Mouse (Mus musculus): ENCODE measurements around the gene Camk1d.
A peak's percentile ranks its signal among the peaks of the same experiment; 100 is the strongest.

The Camk1d gene

DNA sequence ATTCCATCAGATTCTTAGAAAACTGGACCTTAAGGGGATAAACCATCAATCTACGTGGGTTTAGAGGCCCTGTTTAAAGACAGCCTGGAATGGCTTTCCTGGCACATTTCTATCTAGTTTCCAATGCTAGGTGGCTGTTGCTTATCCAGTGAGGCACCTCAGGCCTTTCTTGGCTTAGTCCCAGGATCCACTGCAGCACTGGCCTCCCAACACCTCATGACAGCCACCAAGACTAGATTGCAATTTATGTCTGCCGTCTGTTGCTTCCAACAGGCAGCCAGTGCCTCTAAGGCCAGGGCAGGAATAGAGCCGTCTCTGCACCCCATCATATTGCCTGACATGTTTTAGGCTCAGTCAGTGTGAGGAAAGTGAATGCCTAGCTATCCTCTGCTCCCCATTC is 389.5 kb downstream of the Camk1d start:
- DNase-seq (ENCODE audit: low read depth, low spot score): no peak

DNA sequence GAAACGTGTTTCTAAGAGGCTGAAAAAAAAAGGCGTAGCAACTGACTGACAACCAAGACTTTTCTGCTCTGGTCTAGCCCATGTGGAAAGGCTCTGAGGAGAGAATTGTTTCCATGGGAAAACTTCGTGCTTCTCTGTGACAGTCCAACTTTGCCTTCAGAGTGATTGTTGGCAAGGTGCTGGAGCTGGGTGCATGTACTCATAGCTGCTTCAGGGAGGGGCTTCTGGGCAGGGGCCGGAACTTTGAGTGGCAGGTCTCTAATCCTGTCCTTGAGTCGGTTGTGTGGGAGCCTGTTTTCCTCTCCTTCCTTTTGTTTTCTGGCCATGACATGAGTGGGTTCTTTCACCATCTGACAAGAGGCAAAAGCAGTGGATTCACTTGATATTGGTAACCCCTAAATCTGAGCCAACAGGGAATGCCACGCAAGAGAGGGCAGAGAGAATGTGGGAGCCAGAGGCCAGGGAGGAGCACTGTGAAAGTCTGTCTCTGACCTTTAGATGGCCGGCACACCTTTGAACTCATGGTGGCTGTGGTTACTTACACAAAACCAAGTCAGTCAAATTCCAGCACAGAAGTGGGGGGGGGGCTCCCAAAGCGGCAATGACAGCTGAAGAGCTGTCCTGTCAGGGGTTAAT is 392.5 kb downstream of the Camk1d start:
- no peak for DNase-seq (ENCODE audit: low read depth, low spot score)

DNA sequence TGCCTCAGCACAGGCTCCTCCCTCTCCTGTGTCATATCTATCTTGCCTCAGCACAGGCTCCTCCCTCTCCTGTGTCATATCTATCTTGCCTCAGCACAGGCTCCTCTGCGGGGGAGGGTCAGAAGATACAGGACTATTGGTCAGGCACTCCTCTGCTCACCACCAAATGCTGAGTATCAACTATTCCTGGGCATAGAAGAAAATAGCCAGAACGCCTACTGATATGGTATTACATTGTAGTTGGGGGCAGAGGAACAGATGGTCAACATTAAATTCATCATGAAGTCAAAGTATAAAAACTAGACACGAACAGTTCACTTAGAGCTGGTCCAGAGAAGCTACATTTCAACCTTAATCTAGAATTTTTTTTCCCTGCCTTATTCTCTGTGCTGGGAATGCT is 395.2 kb downstream of the Camk1d start:
- no peak for DNase-seq (ENCODE audit: low read depth, low spot score)

DNA sequence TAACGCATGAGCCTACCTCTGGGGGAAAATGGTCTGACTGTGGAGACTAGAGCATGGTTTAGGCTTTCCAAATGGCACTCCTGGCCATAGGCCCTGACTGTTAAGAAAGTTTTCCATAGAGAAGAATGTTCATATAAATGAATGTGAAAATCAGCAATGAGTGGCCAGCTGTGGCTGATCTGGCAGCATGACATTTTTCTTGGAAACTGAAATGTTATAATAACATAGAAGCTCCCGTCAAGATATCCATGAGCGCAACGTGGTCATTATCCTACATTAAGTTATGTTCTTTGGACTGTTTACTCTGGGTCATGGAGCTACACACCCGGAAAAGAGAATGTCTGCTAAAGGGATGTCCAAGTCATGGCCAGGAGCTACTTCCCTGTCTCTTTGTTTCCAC is 397.6 kb downstream of the Camk1d start:
- DNase-seq (ENCODE audit: low read depth, low spot score): no peak

DNA sequence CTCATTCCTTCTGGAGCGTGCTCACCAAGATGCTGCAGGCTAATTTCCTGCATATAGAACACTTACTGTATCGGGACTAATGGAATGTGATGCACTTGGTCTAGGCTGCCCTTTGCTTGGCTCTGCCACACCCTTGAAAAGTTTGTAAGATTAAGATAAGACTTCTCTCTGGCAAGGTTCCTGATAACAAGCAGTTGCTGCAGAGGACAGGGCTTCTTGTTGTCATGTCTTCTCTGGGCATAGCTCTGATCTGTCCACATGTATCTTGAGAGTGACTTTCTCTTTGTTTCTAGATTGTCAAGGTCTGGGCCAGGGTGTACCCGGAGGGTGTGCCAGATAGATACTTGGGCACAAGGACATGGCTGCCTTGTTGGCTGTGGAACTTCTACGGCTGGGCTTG is 398.1 kb downstream of the Camk1d start:
- DNase-seq (ENCODE audit: low read depth, low spot score): no peak

DNA sequence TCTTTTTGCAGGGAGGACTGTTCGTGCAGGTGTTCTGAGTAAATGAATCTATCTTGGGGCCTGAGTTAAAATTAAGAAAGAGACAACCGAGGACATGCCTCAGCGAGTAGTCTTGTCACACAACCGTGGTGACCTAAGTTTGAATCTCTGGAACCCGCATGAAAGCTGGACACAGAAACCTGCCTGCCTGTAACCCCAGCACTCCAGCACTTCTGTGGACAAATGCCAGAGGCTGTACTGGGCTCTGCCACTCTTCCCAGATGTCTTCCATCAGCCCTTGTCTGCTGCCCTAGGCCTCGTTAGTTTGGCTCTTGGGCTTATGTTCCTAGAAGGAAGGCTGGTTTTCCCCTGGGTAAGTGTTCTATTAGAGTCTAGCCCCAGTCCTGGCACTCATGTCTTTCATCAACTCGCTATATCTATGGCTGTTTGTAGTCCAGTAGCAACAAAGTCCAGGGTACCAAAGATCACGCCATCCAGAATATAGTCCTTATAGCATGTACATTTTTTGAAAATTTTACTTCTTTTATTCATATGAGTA is 399.0 kb downstream of the Camk1d start:
- DNase-seq (ENCODE audit: low read depth, low spot score): no peak

DNA sequence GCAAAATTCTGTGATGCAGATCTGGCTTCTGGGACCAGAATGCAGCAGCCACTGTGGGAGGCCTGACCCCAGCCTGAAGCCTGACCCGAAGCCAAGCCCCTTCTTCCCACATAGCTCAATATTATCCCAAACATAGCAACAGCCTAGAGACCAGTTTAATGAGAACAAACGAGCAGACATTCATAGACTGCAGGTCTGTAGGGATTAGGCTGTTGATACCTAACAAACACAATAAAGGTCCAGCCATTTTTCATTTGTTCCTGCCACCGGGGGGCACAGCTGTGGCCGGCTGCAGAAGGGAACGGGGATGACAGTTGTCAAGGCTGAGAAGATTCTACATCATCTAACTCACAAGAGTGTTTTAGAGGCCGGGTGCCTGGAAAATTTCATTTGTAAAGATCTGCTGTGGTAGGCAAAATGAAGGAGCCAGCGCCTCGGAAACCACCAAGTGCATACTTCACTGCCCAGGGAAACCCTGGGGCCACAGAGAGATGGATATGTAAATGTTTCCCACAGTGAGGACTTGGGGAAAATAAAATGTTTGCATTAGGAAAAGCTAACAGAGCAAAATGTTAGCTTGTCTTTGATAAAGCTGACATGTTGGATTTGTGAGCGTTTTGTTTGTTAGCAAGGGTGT is 399.7 kb downstream of the Camk1d start:
- DNase-seq (ENCODE audit: low read depth, low spot score): peak; percentile 20

DNA sequence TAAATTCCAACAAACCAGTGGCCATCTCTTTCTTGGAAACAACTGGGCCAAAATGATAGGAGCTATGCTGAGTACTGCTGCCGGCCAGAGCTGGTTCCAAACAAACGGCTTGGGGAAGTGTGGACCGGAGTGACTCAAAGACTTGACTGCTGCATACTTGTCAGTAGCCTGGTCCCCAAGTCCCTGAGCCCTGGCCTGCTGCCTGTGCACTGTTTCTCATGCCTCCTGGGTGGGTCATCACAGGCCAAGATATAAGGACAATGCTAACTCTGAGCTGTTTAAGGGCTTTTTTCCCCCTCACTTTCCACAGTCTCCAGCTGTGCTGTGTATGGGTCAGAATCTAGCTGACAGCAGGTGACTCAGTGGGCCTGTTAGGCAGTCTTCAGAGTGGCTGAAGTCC is 409.2 kb downstream of the Camk1d start:
- DNase-seq (ENCODE audit: low read depth, low spot score): no peak

DNA sequence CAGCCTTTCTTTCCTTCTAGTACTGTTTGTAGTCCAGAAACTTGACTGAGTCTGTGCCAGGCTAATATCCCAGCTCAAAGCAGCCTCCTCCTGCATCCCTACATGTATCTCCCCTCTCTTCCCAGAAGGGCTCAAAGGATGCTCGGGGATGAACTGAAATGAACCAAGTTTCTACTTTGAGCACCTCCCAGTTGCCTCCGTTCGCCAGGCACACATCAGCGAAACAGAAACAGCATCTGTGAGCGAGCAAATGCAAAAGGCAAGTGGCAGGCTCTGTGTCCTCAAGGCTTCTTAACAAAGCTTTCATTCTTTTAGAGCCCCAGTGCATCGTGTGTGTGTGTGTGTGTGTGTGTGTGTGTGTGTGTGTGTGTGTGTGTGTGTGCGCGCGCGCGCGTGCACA is 409.9 kb downstream of the Camk1d start:
- DNase-seq (ENCODE audit: low read depth, low spot score): no peak

DNA sequence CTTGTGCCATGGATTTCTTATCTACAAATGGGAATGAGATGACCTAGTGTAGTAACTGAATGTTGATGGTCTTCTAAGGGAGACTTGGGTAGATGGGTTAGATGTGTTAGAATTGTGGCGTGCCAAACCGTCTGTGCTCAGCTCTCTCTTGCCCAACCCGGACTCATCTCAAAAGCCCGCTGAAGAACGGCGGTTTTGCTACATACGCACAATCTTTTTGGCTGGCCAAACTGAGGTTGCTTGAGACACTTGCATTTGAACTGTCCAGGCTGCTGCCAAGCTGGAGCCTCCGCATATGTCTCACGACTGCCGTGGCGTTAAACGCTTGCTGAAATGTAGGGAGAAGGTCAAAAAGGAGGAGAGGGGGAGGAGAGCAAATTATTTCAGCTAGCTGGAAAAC is 413.0 kb downstream of the Camk1d start:
- DNase-seq (ENCODE audit: low read depth, low spot score): no peak

DNA sequence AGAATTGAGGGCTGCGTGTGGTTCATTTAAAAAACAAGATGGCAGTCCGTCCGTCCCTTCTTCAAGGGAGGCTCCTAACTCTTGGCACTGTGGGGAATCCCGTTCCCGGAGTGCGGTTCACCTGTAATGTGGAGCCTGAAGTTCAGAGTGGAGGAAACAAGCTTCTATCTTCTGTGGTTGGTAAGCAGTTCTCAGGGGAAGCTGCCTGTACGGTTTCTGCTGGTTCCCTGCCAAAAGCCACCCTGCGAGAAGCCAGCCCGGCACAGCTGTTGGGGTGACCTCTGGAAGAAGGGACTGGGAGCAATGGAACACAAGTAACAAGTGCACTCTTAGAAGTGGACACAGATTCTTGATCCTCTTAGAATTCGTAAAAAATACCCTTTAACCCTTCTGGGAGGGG is 416.2 kb downstream of the Camk1d start:
- no peak for DNase-seq (ENCODE audit: low read depth, low spot score)

DNA sequence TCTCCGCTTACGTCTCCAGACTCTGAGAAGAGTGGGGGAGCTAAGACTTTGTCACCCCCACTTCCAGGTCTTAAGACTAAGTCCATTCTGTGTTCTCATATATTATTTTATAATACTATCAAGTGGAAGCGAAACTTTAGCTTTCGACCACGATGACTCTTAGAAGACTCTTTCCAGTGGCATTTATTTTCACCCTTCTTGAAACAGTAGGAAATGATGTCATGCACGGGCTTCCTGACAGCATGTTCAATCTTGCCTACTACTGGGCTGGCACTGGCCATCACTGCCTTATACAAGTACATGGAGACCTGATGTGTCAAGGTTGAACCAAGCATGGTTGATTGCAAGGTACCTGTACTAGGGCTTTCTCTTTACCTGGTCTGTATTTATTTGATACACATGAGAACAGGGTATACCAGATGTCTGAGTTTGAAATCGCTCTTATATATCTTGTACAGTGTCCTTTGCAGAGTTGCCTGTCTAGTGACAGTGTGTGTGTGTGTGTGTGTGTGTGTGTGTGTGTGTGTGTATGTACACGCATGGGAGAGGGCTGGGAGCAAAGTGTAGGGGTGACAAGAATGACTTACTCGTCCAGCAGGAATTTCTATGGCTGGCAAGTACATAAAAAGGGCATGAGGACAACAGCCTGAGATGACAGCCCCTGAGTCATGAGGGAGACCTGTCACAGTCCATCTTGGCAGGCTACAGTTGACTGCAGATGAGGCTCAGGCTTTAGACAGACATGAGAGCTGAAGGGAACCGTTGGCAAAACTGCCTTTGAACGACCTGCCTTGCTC is 417.4 kb downstream of the Camk1d start:
- no peak for DNase-seq (ENCODE audit: low read depth, low spot score)

DNA sequence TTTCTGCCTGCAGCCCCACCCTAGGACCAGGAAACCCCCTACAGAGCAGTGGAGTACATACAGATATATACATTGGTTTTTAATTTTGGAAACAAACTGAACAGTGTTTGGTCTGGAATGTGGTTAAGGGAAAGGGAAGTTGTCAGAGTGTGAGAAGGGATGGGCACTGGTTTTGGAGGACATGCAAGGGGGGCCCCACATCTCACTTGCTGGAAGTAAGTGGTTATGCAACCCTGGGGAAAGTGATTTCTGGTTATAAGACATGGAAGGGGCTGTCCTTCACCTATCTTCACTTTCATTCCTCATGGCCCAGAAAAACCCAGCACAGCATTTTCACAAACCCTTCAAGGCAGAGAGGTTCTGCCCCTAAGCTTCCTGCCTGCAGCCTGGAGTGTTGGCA is 419.2 kb downstream of the Camk1d start:
- DNase-seq (ENCODE audit: low read depth, low spot score): no peak

DNA sequence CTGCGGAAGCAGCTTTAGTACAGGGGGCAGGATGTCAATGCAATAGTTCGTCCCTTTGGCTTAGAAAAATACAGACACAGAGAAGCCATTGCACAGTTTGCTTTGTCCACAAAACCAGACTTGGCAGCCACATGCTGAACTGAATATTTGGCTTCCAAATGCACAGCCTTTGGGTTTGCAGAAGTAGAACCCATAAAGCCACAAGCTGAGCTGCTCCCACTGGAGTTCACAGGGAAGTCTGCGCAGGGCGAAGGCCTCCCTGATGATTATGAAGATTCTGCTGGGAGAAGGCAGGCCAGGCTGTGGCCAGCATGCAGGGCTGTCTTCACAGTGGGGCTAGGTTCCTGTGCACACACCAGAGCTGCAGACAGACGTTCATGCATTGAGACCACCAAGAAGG is 419.9 kb downstream of the Camk1d start:
- DNase-seq (ENCODE audit: low read depth, low spot score): no peak

DNA sequence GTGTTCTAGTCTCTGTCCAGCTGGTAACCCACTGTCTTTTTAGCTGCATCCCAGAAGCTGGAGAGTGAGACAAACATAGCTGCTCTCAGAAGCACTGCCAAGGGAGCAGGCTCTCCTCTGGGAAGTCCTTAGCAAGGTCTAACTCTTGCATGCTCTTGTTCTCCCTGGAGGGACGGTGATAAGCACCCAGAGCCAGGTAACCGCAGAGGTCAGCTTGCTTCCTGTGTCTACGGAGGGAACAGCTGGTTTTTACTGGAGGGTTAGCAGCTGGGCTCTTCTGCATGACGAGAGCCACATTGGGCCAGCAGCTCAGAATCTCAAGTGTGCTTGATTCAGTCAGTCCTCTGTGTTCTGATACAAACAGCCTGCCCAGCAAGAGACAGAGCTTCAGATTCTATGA is 425.7 kb downstream of the Camk1d start:
- no peak for DNase-seq (ENCODE audit: low read depth, low spot score)

DNA sequence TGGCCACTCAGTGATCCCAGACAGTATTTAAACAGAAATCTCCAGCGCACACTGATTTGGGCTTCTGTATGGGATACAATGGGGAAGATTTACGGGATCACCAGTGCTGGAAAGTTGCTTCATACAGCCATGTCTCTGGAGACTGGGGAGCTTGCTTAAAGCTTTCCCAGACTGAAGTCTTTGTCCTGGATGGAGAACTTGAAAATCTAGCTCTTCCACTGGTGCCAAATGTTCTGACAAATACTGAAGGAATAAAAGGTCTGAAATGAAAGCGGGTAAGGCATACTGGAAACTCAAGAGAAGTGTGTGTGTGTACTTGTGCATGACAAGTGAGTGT is 427.3 kb downstream of the Camk1d start:
- no peak for DNase-seq (ENCODE audit: low read depth, low spot score)

DNA sequence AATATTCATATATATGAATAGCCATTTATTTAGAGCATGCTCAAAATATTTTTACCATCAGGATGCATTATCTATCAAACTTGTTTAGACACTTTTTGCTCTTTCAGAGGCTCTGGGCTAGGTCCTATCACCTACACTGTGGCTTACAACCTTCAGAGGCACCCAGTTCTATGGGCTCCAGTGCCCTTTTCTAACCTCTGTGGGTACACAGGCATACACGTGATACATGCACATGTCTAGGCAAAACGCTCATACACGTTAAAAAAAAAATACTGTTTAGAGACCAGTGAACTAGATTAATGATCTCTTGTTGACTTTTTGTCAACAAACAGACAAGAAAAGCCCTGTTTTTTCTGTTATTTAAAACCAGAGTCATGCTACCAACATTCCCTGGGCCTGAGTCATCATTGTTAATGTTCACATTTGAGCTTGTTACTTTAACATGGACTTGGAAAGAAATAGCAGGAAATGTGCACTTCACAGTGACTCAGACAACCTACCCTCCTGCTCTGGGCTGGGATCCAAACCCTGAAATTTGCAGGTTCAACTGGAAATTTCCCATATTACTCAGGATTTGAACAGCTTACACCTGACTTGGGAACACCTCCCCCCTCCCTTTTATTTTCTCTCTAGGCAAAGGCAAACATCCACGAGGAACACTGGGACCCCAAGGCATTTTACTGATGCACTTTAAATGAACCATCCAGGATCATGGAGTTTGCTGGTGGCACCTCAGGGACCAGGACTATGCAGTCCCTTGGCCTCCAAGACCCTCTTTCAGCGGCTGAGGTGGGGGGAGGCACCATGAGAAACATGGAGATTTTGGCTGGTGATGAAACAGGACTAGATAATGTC is 427.9 kb downstream of the Camk1d start:
- no peak for DNase-seq (ENCODE audit: low read depth, low spot score)

DNA sequence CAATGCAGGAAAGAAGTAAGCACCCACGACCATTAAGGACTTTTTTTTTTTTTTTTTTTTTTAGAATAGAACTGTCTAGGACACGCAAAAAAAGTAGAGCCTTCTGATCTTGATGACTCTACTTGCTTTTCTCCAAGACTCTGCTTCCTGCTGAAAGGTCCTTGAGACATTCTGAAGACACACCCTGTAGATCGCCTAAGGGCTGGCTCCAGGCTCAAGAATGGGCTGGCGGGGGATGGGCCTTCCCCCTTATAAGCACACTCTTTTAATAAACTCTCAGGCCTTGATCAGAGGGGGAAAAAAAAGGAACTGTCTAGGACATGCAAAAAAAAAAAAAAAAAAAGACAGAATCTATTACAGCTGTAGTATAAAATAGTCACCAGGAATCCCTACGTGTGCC is 430.0 kb downstream of the Camk1d start:
- no peak for DNase-seq (ENCODE audit: low read depth, low spot score)

DNA sequence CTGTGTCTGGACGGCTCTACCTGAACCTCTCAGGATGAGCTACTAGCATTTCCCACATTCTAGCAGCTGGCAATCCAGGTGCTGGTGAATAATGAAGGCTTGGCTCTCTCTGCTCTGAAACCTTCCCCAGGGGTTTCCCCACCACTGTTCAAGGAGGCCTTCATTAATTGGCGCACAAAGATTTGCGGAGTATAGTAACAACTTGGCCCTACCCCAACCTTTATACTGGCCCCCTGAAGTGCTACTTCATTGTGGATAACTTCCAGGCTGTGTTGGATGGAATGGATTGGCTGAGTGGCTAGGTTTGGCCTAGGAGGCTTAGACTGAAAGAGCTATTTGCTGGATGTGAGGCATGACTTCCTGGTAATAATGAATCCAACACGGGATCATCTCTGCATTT is 431.7 kb downstream of the Camk1d start:
- no peak for DNase-seq (ENCODE audit: low read depth, low spot score)

DNA sequence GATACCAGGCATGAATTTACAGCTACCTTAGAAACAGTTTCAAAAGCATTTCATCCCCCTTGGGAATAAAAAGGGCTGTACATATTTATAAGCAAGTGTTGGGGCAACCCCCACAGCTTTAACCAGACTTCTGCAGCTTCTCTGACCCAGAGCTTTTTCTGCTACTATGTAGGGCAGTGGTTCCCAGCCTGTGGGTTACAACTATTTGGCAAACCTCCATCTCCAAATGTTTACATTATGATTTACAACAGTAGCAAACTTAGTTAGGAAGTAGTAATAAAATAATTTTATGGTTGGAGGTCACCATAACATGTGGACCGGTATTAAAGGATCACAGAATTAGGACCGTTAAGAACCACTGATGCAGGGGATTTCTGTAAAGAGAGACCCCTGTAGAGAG is 446.3 kb downstream of the Camk1d start:
- DNase-seq (ENCODE audit: low read depth, low spot score): no peak

DNA sequence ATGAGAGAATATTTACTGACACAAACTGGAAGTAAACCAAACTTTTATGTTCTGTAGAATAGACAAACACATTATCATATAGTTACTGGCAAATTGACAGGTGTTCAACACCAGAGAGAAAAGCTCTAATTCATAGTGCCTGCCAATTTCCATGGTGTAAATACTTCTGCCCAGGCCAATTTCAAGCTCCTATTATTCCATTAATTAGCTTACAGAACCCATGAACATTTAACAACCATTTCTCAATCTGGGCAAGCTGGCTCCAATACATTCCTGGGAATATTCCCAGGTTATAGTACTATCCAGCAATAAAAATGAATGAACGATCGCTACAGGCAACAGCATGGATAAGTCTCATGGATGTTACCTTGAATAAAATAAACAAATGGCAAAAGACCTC is 452.0 kb downstream of the Camk1d start:
- no peak for DNase-seq (ENCODE audit: low read depth, low spot score)

DNA sequence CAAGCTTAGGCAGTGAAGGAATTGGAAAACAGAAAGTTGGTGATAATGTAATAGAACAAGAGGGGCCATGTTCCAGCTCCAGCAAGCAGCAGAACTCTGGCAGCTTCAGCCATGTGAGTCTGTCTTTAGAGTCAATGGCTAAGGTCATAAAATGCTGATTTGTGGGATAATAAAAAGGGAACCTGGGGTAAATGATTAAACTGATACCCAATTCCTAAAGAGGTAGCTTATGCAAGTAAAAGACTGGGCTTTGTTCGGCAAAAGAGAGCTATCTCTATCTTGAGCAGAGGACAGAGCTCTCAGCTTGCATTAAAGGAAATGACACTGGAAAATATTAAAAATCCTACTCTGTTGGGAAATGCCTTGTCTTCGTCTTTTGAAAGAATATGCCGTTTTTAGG is 456.1 kb downstream of the Camk1d start:
- DNase-seq (ENCODE audit: low read depth, low spot score): no peak

Data from embryo, embryonic 11.5 days (tissue).